Mouse (Mus musculus): Measurements from ENCODE around the gene Ifi27l2a. TPM values are rescaled to one million over a fixed set of nuclear protein-coding genes. Genes with fewer than 3 reads are reported as not detected.

Gene Ifi27l2a
- total RNA-seq, 1 experiment from 2014 or later: 19.7 TPM

- DNase-seq: peak; percentile 3
Observed at GRCm38 (mm10) chr12:103426710-103427109, 16.8 kb downstream of the Ifi27l2a start.

GRCm38 (mm10) chr12:103425729-103426470, 17.6 kb downstream of the Ifi27l2a start, which contains the start of gene Ddx24:
Gene Ddx24, minus strand, starts transcription at chr12:103425830.
- DNase-seq: peak; percentile 98

- peak; percentile 6 for DNase-seq
Observed at GRCm38 (mm10) chr12:103425016-103425728, 18.3 kb downstream of the Ifi27l2a start.

GRCm38 (mm10) chr12:103408144-103408543, 35.3 kb downstream of the Ifi27l2a start:
- peak; percentile 2 for DNase-seq

- peak; percentile 2 for DNase-seq
Observed at GRCm38 (mm10) chr12:103407720-103408119, 35.8 kb downstream of the Ifi27l2a start, which contains the start of gene 9330161L09Rik. Gene 9330161L09Rik, minus strand, starts transcription at chr12:103407820.

- no peak for DNase-seq
Observed at GRCm38 (mm10) chr12:103404131-103404530, 39.3 kb downstream of the Ifi27l2a start.

- DNase-seq: no peak
Observed at GRCm38 (mm10) chr12:103396751-103397150, 46.7 kb downstream of the Ifi27l2a start.

GRCm38 (mm10) chr12:103395486-103396275, 47.8 kb downstream of the Ifi27l2a start:
- no peak for DNase-seq

GRCm38 (mm10) chr12:103393528-103393927, 50.0 kb downstream of the Ifi27l2a start:
- DNase-seq: no peak

Other genes starting within 250 kb of the Ifi27l2a start
- 2.1 and 2.3 TPM in 2 replicates for gene Prima1, start 201.5 kb downstream of the Ifi27l2a start, total RNA-seq (2021)
- not detected in 2 replicates for gene Fam181a, start 132.7 kb downstream of the Ifi27l2a start, total RNA-seq (2021)
- 1.1 and 2.2 TPM in 2 replicates for gene Asb2, start 87.7 kb downstream of the Ifi27l2a start, total RNA-seq (2021)
- gene Otub2, start 55.0 kb downstream of the Ifi27l2a start, total RNA-seq (2021): 3.1 and 3.7 TPM in 2 replicates
- 0.90 and 0.93 TPM in 2 replicates for gene 9330161L09Rik, start 35.9 kb downstream of the Ifi27l2a start, total RNA-seq (2021)
- 92.3 and 99.1 TPM in 2 replicates for gene Ddx24, start 17.9 kb downstream of the Ifi27l2a start, total RNA-seq (2021)
- 1,163 and 1,199 TPM in 2 replicates for gene Ifi27, start 9.5 kb downstream of the Ifi27l2a start, total RNA-seq (2021)
- not detected in 2 replicates for gene Ifi27l2b, start 13.5 kb upstream of the Ifi27l2a start, total RNA-seq (2021)
- gene Ppp4r4, start 88.6 kb upstream of the Ifi27l2a start, total RNA-seq (2021): 2.9 and 3.2 TPM in 2 replicates
- gene Serpina10, start 187.8 kb upstream of the Ifi27l2a start, total RNA-seq (2021): 2.9 and 17.0 TPM in 2 replicates
- gene Serpina6, start 213.5 kb upstream of the Ifi27l2a start, total RNA-seq (2021): 5.4 and 113 TPM in 2 replicates
- not detected in 2 replicates for gene Serpina16, start 232.5 kb upstream of the Ifi27l2a start, total RNA-seq (2021)